Mouse (Mus musculus) hindbrain, embryonic 10.5 days (tissue): ENCODE results near the gene Gse1. TPM values are rescaled to one million over a fixed set of nuclear protein-coding genes. Genes with fewer than 3 reads are reported as not detected.

Source experiments
- DNase-seq: peaks from one replicate; pipeline ENCODE4 v3.0.0-alpha.2; 2017; ENCODE audit warnings: low spot score
- H3K27ac ChIP-seq: fragments of 300-500 bp; sonication (generic); 2 replicates; pipeline ENCODE4 v1.5.1; 2016; ENCODE audit warnings: mild to moderate bottlenecking, moderate library complexity
- H3K27me3 ChIP-seq: fragments of 300-500 bp; sonication (generic); 2 replicates; pipeline ENCODE4 v1.6.1; 2016; ENCODE audit warnings: mild to moderate bottlenecking; ENCODE audit not compliant: poor library complexity, insufficient read depth, severe bottlenecking
- H3K36me3 ChIP-seq: fragments of 300-500 bp; sonication (generic); 2 replicates; pipeline ENCODE4 v1.6.1; 2016; ENCODE audit warnings: mild to moderate bottlenecking, moderate library complexity
- H3K4me1 ChIP-seq: fragments of 300-500 bp; sonication (generic); replicated peaks from 2 replicates; pipeline ENCODE4 v1.6.1; 2016; ENCODE audit warnings: mild to moderate bottlenecking
- H3K4me3 ChIP-seq: fragments of 300-500 bp; sonication (generic); 2 replicates; pipeline ENCODE4 v1.5.1; 2016; ENCODE audit warnings: mild to moderate bottlenecking, moderate library complexity
- H3K9me3 ChIP-seq: fragments of 300-500 bp; sonication (generic); 2 replicates; pipeline ENCODE4 v1.6.1; 2016; ENCODE audit warnings: mild to moderate bottlenecking, moderate library complexity
- WGBS: fragments of 180-500 bp; shearing (Covaris S2); methylation state at CpG from one replicate; pipeline ENCODE4 v1.1.7; 2016; 5-methylcytosine and 5-hydroxymethylcytosine counted together
- polyA plus RNA-seq: library from polyadenylated mRNA; unstranded; fragments of >200 nt; fragmentation: Nextera tagmentation; extraction: Ambion mirVana; gene quantifications from 2 replicates; pipeline ENCODE4 v1.2.1, GENCODE M21; 2016

The Gse1 gene
- polyA plus RNA-seq, 1 experiment from 2014 or later = 22.9 TPM

GRCm38 (mm10) chr8:120407701-120408240 is 179.5 kb downstream of the Gse1 start:
- 5% methylated on average over 9 of the region's 9 CpGs for WGBS
- peaks cover 95% of the 10 kb centered on the region for H3K4me1 ChIP-seq
- H3K4me3 ChIP-seq = 0 out of 2 replicates have a peak overlapping the region, but pooled peaks have one; percentile 2
- no peaks in the 10 kb centered on the region for H3K36me3 ChIP-seq
- DNase-seq = peak; percentile 95
- H3K27me3 ChIP-seq = peaks cover 70% of the 10 kb centered on the region
- peak overlapping the region; percentile 85 for H3K27ac ChIP-seq
- H3K9me3 ChIP-seq = no peaks in the 10 kb centered on the region

DNA sequence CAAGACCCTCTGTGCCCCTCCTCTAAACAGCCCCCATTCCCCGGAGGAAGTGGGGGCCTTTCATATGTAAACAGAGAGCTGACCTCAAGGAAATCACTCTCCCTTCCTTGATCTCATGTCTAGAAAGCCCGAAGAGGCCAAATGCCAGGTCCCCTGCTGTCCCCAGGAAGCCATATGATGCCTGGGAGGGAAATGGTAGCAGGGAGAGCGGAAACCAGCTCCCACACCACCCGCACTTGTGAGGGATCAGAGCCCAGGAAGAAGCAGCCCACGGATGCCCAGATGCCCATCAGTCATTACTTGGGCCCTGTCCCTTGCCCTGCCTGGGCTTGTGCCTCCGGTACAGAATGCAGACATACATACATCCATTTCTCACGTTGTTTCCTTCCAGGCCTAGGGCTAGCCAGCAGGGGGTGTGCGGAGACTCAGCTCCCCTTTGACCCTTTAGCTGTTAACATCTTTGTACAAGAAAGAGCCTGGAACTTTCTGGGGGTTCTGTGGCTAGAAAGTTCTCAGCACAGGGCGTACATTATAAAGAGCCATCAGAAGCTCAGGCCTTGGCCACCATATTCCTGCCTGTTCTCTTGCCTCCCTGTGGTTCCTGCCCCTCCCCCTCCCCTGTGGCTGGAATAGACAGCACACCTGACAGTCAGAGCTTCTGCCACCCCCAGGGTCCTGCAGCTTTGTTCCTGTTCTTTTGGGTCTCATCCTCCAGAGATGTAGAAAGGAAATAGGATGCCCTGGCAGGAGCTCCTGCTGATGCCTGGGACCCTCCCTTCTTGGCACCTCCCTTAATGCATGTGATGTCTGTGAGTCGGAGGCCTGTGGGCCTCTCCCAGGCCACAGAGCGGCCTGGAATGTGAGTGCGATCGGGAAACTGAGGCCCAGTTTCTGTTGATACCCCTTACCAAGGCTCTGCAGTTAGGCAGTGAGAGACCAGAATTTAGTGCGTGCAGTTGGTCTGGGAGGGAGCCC is 180.3 kb downstream of the Gse1 start:
- peaks cover 95% of the 10 kb centered on the region for H3K4me1 ChIP-seq
- 27% methylated on average over 14 of the region's 14 CpGs for WGBS
- H3K36me3 ChIP-seq = no peaks in the 10 kb centered on the region
- peak overlapping the region; percentile 85 for H3K27ac ChIP-seq
- 0 out of 2 replicates have a peak overlapping the region, but pooled peaks have one; percentile 2 for H3K4me3 ChIP-seq
- peaks cover 70% of the 10 kb centered on the region for H3K27me3 ChIP-seq
- DNase-seq = peak; percentile 49
- H3K9me3 ChIP-seq = no peaks in the 10 kb centered on the region

GRCm38 (mm10) chr8:120409371-120410013 is 181.2 kb downstream of the Gse1 start:
- 23% methylated on average over 11 of the region's 11 CpGs for WGBS
- DNase-seq = peak; percentile 80
- H3K9me3 ChIP-seq = no peaks in the 10 kb centered on the region
- no peaks in the 10 kb centered on the region for H3K36me3 ChIP-seq
- H3K4me1 ChIP-seq = peaks cover 95% of the 10 kb centered on the region
- H3K27ac ChIP-seq = peak overlapping the region; percentile 85
- peaks cover 72% of the 10 kb centered on the region for H3K27me3 ChIP-seq
- H3K4me3 ChIP-seq = 0 out of 2 replicates have a peak overlapping the region, but pooled peaks have one; percentile 14

DNA sequence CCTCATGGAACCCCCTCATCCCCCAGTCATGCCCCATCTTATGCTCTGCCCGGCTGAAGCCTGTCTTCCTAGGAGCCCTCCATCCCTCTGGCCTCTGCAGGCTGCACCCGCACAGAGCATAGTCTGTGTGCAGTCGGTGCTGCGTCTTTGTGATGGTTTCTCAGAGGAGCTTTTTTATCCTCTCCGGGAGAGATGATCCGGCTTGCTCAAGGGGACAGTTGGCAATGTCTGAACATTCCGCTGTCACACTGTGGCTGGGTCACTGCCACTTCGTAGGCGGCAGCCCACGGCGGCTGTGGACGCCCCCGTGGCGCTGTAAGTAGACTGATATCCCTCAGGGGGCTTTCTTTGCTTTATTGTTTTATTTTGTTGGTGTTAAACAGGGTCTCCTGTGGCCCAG is 182.8 kb downstream of the Gse1 start:
- H3K9me3 ChIP-seq = no peaks in the 10 kb centered on the region
- DNase-seq = no peak
- WGBS = 58% methylated on average over 14 of the region's 14 CpGs
- H3K27ac ChIP-seq = peak overlapping the region; percentile 85
- H3K36me3 ChIP-seq = no peaks in the 10 kb centered on the region
- peaks cover 100% of the 10 kb centered on the region for H3K4me1 ChIP-seq
- no peak overlapping the region for H3K4me3 ChIP-seq
- peaks cover 71% of the 10 kb centered on the region for H3K27me3 ChIP-seq

GRCm38 (mm10) chr8:120411862-120412261 is 183.6 kb downstream of the Gse1 start:
- Histone ChIP-seq H3K27me3 (peaks cover 64% of the 10 kb centered on the region), H3K4me1 (peaks cover 100% of the 10 kb centered on the region), H3K27ac (peak overlapping the region; percentile 85), H3K36me3 (no peaks in the 10 kb centered on the region), H3K4me3 (0 out of 2 replicates have a peak overlapping the region, but pooled peaks have one; percentile 9), H3K9me3 (no peaks in the 10 kb centered on the region)
- WGBS = 39% methylated on average over 8 of the region's 8 CpGs
- no peak for DNase-seq

- Histone ChIP-seq H3K4me1 (peaks cover 100% of the 10 kb centered on the region), H3K36me3 (no peaks in the 10 kb centered on the region), H3K27ac (peak overlapping the region; percentile 85), H3K9me3 (no peaks in the 10 kb centered on the region), H3K4me3 (no peak overlapping the region), H3K27me3 (peaks cover 61% of the 10 kb centered on the region)
- no peak for DNase-seq
- 82% methylated on average over 4 of the region's 4 CpGs for WGBS
These were observed 184.1 kb downstream of the Gse1 start for GRCm38 (mm10) chr8:120412357-120412756.

DNA sequence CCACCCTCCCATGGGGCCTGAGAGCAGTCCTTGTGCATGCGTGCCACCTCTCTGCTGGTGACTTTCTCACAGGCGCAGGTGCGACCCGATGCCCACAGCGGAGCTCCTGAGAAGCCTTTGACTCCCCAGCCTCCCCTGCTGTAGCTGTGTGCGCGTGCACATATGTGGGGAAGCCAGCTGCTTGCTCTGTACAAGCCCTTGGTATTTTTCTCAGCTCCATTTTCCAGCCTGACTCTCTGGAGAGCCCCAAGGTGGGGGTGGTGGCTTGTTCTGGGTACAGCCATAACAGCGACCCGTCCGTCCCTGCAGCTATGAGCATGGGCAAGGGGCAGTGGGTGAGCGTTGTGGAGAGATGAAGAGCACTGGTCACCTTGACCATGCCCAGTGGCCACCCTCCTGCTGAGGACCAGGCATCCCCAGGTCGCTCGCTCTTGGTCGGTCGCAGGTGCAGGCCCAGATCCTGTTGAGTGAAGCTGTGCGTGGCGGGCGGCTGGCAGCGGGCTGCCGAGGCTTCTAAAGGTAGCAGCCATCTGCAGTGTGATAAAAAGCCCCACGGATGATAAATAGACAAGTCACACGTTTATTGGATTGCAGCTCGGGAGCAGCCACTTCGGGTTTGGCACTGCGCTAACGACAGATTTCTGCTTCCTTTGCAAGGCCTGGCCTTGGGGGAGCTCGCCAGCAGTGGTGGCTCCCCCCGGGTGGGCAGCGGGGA is 184.8 kb downstream of the Gse1 start:
- Histone ChIP-seq H3K36me3 (no peaks in the 10 kb centered on the region), H3K9me3 (no peaks in the 10 kb centered on the region), H3K27me3 (peaks cover 61% of the 10 kb centered on the region), H3K27ac (peak overlapping the region; percentile 60), H3K4me1 (peaks cover 100% of the 10 kb centered on the region), H3K4me3 (no peak overlapping the region)
- DNase-seq = no peak
- WGBS = 75% methylated on average over 29 of the region's 29 CpGs

- Histone ChIP-seq H3K27ac (peak overlapping the region; percentile 66; the same call in 1 of the 2 replicates), H3K4me3 (no peak overlapping the region), H3K4me1 (peaks cover 100% of the 10 kb centered on the region), H3K27me3 (peaks cover 63% of the 10 kb centered on the region), H3K36me3 (no peaks in the 10 kb centered on the region), H3K9me3 (no peaks in the 10 kb centered on the region)
- no peak for DNase-seq
- WGBS = 71% methylated on average over 6 of the region's 6 CpGs
These were observed 185.4 kb downstream of the Gse1 start for GRCm38 (mm10) chr8:120413626-120413988.

DNA sequence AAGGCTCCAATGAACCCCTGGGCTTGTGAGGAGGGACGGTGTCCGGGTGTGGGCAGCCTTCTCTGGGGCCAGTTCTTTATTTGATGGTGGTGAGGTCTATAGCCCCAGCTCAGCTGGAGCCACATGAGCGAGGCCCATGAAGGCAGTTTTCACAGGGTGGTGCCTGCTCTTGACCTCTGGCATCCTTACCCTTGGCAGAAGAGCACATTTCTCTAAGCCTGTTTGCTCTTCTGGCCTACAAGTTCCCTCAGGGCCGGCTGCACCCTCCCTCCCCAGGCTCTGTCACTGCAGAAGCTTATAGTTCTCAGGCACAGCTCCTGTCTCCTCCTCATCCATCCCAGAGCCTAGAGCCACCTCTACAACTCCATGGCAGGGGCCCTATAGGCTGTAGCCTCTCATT is 186.0 kb downstream of the Gse1 start:
- Histone ChIP-seq H3K27ac (peak overlapping the region; percentile 88), H3K36me3 (no peaks in the 10 kb centered on the region), H3K9me3 (no peaks in the 10 kb centered on the region), H3K27me3 (peaks cover 69% of the 10 kb centered on the region), H3K4me3 (no peak overlapping the region), H3K4me1 (peaks cover 100% of the 10 kb centered on the region)
- WGBS = 86% methylated on average over 4 of the region's 4 CpGs
- DNase-seq = no peak

DNA sequence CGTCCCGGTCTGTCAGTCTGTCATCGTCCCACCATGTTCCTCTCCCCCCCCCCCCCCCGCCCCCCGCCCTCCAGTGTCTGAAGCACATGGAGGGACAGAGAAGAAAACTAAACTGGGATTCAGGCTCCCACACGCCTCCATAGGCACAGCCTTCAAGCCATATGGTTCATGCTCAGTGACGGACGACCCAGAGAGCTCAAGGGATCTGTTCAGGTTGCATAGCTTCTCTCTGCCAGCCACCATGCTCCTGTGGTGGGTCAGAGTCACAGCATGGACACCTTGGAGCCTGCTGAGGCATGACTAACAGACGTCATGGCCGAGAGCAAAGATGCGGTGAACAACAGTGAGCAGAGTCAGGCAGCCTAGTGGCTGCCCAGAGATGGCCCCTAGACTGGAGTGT is 187.2 kb downstream of the Gse1 start:
- Histone ChIP-seq H3K4me1 (peaks cover 100% of the 10 kb centered on the region), H3K27ac (peak overlapping the region; percentile 88), H3K4me3 (no peak overlapping the region), H3K36me3 (no peaks in the 10 kb centered on the region), H3K27me3 (peaks cover 68% of the 10 kb centered on the region), H3K9me3 (no peaks in the 10 kb centered on the region)
- DNase-seq = no peak
- WGBS = 51% methylated on average over 9 of the region's 11 CpGs

DNA sequence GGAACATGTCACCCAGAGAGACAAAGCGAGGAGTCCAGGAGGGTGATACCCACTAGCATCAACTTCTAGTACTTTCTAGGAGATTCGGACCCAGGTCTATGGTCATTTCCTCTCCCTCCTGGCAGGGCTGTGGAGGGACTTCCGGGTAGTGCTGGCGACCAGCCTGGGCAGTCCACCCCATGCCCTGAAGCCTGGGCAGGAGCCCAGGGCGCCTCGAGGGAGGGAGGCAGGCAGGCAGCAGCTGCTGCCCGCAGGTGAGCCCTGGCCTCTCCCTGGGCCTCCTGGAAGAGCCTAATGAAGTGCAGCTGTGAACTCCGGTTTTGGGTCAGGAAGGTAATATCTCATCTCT is 187.9 kb downstream of the Gse1 start:
- H3K4me3 ChIP-seq = peak overlapping the region; percentile 30

More for the DNA sequence above, 187.9 kb downstream of the Gse1 start:
- peaks cover 69% of the 10 kb centered on the region for H3K27me3 ChIP-seq
- no peaks in the 10 kb centered on the region for H3K9me3 ChIP-seq
- peak overlapping the region; percentile 88 for H3K27ac ChIP-seq
- H3K36me3 ChIP-seq = no peaks in the 10 kb centered on the region
- H3K4me1 ChIP-seq = peaks cover 100% of the 10 kb centered on the region
- no peak for DNase-seq
- WGBS = 53% methylated on average over 8 of the region's 8 CpGs
